Mouse (Mus musculus) common myeloid progenitor, adult 5-6 weeks (primary cell): ENCODE measurements around the gene Syt7. TPM values are rescaled to one million over a fixed set of nuclear protein-coding genes. Genes with fewer than 3 reads are reported as not detected.

Experiments used
- ATAC-seq: replicated peaks from 2 replicates; pipeline ENCODE4 v1.8.0; 2016; ENCODE audit warnings: low read depth, mild to moderate bottlenecking, moderate TSS enrichment, inconsistent platforms; ENCODE audit not compliant: poor library complexity, severe bottlenecking
- total RNA-seq: library from RNA; stranded (forward); fragments of 200-1000, 187-1606 nt; gene quantifications from 2 replicates; pipeline ENCODE4 v1.2.3, GENCODE M21; 2017

Gene Syt7
- total RNA-seq, 1 experiment from 2014 or later, result not detected

DNA sequence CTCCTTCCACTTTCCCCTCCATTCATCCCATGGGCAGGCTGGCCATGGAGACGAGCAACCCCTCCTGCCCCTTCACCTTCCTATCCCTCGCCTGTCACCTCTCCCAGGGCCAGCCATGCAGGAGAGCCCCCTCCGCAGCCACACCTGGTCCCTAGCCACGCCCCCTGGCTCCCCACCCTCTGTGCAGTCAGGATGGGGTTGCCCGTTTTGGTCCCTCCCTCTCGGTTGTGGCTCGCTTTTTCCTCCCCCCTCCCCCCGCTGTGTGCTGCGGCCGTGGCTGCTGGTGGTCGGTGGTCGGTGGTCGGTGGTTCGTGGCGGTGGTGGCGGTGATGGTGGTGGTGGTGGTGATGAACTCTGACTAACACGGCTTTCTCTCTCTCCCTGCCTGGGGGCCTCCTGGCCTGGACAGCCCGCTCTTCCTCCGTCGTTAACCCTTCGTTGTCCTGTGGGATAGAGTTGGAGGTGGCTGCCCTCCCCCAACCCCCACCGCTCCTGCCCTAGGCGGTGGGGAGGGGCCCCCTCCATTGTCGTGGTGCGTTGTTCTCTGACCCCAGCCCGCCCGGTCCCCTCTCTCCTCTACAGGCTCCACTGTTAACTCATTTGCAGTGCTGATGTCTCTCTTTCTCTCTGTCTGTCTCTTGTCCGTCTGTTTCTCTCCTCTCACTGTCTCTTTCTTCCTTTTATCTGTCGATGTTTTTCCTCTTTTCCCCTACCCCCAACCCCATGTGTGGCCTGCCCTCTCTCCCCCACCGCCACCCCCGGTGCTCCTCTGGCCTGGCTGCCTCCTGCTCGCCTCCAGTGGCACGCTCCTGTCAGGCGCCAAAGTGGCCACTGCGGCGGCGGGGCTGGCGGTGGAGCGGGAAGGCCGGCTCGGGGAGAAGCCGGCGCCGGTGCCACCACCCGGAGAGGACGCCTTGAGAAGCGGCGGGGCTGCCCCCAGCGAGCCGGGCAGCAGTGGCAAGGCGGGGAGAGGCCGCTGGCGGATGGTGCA, 33.4 kb downstream of the Syt7 start:
- ATAC-seq, result no peak

DNA sequence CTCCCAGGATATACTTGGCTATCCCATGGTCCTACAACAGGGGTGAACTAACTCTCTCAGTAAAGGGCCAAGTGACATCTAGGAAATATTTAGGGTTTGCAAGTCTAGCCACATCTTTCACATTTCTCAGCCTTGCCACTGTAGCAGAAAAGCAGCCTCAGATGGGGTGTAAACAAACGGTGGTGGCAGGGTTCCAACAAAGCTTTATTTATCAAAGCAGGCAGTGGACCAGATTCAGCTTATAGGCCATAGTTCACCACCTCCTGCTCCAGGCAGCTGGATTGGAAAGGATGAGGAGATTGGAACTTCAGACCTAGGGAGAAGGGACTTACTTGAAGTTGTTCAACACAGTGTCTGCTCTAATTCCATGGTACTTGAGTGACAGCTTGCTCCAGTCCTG, 35.9 kb downstream of the Syt7 start:
- ATAC-seq, result no peak

DNA sequence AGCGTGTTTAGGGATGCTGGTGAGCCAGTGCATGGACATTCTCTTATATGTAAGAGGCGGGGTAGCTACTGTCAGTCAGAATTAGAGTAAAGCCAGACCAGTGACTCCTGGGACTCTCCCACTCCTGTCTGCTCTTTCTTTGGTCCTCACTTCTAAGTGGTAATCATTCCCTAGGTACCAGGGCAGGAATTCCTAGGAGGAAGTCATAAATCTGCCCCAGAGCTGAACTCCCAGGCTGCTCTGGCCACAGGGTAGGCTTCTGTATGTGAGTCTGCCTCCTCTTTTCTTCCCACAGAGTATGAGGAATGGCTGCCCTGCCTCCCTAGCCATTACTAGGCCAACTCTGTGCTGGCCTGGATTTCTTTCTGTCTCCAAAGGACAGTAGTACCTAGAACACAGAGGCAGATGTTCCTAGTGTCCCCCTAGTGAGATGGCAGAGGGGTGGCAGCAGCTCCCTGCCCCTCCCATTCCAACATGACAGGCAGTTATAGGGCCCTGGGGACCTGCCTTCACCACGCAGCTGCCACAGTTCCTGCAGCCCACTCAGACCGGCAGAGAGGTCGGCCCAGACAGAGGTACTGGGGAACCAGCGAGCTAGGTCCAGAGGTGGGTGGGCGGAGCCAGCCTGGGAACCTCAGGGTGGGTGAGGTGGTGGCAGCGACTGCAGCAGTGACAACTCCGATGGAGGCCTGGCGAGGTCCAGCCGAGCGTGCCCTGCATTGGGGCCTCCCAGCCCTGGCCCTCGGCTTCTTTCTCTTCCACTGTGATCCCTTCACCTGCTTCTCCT, 36.8 kb downstream of the Syt7 start:
- 0 out of 2 replicates have a peak, but pooled peaks have one; percentile 18 for ATAC-seq

DNA sequence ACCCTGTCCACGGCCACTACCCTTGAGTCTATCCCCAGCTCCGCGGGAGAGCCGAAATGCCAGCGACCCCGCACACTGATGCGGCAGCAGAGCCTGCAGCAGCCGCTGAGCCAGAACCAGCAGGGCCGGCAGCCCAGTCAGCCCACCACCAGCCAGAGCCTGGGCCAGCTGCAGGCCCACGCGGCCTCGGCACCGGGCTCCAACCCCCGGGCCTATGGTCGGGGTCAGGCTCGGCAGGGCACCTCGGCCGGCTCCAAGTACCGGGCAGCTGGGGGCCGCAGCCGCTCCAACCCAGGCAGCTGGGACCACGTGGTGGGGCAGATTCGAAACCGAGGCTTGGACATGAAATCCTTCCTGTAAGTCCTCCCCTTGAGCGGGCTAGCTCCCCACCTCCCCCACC, 37.4 kb downstream of the Syt7 start:
- ATAC-seq, result no peak

DNA sequence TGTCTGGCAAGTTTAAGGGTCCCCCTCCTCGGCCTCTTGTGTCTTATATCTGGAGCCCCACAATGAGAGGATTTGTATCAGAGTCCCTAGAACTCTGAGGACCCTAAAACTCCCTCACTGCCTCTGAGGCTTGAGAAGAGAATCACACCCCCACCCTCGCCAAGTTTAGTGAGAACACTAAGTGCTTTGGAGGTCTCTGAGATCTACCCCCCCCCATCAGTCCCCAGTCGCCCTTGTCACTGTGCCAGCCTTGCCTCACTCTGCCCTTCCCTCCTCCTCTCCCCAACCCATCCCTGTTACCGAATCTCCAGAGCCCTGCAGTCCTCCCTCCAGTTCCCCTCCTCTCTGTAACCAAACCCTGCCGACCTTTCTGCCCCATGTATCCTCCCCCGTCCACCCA, 37.9 kb downstream of the Syt7 start:
- ATAC-seq, result no peak

DNA sequence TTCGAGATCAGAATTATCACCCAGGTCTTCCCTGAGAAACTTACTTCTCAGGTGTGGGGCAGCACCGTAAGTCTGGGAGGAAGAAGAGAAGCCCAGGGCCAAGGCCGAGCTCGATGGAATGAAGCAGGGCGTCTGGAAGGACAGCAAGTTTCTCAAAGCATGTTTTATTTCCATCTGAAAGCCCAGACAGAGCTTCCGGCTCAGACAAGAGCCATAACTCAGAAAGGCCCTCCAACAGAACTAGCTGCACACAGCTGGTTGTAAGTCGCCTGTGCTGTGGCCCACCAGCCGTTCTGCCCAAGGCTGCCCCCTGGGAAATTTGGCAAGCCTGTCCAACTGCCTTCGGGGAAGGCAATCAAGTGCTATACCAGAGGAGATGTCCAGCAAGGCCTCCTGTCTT, 38.5 kb downstream of the Syt7 start:
- no peak for ATAC-seq

DNA sequence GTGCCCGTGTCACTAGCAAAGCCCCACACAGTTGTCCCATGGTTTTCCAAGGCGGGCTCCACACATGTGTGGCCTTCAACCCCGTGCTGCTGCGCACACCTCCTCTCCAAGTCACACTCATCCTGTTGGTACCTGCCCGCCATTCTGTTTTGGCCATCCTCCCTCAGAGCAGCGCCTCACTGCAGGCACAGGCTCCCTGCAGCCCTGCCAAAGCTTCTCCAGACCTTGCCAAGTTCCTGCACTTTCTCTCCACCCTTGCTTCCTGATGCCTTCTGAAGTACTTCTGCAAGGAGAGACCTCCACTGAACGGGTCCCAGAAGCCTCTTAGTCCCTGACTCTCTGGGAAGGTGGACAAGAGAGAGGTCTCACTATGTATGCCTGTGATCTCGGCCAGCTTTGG, 40.5 kb downstream of the Syt7 start:
- ATAC-seq, result no peak

DNA sequence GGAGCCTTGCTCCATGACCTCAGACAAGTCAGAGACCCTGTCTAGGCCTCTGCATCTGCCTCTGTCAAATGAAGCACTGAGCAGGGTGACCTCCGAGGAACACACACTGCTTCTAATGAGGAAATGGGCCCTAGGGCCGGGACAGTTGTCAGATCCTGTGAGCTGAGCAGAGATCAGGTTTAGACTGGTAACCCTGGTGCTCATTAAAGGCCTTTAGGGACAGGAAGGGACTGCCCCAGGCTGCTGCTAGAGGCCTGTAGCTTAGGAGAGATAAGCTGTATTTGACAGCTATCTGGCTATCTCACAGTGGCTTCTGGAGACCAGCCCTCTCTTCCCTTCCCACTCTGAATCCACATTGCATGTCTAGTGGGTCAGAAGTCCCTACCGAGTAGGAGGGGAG, 42.5 kb downstream of the Syt7 start:
- ATAC-seq, result no peak

DNA sequence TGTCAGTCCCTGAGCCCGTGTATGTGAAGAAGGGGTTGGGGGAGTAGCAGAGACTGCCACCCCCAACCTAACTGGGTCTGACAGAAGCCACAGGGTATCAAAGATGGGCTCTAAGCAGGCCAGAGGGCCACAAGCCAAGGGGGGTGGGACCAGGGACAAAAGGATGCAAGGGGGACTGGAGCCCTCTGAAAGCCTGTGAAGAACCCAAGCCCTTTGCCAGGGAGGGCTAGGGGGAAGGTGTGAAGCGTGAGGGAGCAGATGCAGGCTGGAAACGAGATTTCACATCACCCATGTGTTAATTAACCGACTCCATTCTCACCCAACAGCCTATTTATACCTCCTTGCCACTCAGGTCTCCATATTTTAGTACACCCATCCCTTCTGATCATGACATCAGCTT, 43.0 kb downstream of the Syt7 start:
- ATAC-seq, result no peak

DNA sequence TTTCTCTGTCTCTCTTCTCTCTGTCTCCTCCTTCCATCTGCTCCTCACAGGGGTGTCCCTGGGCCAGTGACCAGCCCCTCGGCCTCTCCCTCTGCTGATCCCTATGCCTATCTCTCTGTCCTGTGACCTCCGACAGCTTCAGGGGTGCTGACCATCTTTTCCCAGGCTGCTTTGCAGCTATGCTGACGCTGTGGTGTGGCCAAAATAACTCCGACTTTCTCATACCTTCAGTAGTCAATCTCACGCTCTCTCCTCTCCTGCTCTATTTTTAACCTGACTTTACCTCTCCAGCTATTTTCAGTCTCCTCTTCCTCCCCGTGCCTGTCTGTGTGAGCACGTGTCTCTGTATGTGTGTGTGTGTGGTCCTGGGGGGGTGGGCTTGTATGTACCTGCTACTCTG, 44.3 kb downstream of the Syt7 start:
- no peak for ATAC-seq

DNA sequence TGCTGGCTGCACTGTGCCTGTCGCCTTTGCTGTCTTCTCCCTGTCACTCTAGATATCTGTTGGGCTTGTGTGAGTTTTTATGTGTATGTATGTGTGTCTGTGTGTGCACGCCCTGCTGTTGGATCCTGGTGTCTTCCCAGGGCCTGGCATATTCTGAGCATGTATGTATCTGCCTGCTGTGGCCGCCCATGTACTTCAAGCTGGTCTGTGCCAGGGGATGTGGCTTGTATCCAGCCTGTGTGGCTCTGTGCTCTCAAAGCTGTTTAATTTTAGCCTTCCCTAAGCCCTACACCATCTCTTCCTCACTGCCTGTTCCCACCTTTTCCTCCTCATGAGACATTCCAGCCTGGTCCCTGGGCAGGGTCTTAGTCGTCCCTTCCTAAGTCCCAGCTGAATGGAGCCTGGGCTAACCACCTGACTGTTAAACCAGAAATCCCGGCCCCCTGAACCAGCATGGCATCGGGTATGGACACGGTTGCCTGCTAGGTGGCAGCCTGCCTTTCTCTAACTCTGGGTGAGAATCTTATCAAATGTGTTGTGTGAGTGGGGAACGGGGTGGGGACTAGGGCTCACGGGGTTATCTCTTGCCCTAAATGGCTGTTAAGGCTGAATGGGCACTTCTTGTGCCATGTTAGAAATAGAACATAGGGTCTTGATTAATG, 45.1 kb downstream of the Syt7 start:
- ATAC-seq, result no peak

DNA sequence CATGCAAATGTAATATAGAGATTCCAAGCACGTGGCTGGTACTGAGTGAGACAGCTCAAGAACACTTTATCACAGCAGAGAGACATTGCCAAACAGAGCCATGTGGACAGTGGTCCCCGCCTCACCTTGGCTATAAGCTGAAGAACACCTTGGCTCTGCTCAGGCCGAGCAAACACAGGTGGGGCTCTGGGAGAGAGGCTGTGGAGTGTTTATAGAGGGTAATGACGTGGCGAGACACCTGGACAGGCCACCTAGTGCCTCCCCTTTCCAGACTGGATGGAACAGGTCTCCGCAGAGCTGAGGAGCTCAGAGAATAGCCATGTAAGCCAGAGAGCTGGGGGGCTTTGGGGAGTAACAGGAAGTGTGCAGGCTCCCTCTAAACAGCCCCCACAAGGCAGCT, 46.0 kb downstream of the Syt7 start:
- no peak for ATAC-seq

DNA sequence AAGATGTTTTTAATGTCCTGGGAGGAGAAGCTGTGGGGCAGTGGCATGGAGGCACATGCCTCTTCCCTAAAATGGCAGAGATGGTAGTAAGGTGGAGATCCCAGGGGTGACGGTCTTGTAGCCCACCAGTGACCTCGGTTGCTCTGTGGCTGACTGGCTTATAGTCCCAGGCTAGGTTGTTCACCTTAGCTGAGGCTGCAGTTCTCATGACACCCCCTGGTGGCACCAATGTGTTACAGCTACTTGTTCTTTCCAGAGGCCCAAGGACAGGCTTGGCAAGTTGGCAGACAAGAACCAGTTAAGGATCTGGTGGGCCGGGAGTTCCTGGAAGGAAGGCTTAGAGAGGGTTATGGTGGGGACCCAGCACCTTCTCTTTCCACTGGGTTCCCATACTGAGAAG, 47.0 kb downstream of the Syt7 start:
- ATAC-seq, result peak; percentile 62

DNA sequence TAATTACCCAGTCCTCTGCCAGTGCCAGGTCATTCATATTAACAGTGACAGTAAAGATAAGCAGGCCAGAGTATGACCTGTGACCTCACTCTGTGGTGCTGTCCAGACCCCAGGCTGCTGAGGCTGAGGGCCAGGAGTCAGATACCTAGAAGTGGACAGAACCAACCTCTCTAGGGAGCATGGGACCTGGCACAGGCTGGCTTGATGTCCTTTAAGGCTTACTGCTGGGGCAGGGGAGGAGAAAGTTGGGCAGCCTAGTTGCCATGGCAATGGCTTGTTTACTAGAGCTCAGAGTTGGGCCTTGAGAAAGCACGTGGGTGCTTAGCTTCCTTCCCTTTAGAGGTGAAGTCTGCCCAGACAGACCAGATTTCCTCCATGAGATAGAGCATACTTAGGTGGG, 47.8 kb downstream of the Syt7 start:
- peak; percentile 13; the same call in 1 of the 2 replicates for ATAC-seq

DNA sequence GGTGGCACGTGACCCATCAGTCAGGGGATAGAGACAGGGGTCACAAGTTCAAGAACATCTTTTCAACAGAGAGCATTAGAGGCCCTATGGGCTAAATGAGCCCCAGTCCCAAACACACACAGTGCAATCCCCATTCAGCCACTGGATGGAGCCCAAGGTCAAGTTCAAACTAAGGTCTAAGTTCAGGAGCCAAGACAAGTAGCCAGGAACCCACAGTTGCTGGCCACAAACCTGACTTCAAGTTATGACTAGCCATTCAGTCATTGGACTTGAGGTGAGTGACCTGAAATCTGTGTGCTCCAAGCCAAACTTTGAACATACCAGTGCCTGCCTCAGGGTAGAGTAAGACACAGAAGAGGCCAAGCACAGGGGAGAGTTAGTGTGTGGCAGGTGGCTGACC, 48.6 kb downstream of the Syt7 start:
- 0 out of 2 replicates have a peak, but pooled peaks have one; percentile 17 for ATAC-seq

DNA sequence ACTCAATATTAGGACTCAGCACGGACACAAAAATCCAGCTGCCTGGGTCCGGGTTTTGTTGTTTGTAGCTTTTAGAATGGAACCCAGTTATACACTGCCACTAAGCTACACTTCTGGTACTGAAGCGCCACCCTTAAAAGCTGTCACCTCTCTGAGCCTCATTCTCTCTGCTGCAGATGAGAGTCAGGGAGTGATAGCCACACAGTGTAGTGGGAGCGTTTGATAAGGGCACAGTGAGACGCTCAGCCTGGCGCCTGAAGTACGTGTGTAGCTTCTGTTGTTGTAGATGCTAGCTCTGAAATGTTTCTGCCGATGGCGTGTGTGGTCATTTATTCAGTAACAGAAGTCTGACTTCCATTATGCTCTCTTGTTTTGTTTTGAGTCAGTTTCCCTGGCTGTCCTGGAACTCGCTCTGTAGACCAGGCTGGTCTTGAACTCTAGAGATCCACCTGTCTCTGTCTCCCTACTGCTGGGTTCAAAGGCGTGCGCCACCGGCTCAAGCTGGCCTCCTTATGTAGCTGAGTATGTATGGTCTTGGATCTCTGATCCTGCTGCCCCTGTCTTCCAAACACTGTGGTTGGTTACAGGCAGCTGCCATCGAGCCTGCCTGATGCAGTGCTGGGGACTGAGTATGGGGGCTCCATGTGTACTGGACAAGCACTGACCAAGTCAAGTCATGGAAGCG, 55.9 kb downstream of the Syt7 start:
- ATAC-seq, result no peak

DNA sequence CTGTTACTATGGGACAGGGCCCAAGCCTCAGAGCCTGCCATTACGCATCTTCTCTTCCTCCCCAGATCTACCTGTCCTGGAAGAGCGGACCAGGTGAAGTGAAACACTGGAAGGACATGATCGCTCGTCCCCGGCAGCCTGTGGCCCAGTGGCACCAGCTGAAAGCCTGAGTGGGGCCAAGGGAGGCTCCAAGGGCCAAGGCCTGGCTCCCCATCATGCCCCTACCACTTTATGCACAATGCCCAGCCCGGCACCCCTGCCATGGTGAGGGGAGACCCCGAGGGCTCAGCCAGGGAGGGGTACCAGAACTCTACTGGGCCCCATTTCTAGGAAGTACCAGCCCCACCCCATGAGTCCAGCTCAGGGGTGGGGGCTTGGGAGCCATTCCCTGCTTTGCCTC, 59.4 kb downstream of the Syt7 start:
- ATAC-seq, result no peak

DNA sequence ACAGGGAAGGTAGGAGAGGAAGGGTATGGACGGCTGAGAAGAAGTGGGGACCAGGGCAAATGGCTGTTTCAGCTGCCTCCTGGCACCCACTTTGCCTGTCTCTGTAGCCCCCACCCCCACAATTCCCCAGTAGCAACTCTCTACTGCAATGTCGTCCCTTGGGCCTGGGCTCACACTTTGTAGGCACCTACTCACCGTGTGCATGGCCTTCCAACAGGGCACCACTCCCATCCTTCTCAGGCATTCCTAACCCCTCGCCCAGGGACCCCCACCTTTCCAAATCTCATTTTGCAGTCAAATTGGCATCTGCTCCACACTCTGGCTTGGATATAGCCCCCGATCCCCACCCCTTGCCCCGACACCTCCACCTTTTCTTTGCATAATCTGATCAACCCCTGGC, 60.3 kb downstream of the Syt7 start:
- no peak for ATAC-seq

DNA sequence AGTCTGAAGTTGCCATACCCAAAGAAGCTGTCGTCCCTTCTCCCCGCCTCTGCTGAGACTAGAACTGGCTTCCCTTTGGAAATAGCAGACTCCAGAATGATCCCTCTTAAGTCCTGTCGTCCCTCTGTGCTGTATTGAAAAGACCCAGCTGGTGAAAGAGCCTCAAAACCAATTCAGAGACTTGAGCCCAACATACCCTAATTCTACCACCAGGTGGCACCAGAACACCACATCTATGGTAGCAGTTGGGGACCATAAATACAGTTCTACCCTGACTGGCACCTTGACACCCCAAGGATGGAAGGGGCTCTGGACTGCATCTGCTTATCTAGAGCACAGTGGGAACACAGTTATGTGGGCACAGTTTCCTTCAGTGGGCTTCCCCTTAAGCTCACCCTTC, 60.8 kb downstream of the Syt7 start:
- ATAC-seq, result peak; percentile 82
